Mouse (Mus musculus) stomach, embryonic 16.5 days (tissue): ENCODE data around the gene Ahcyl1. TPM values are rescaled to one million over a fixed set of nuclear protein-coding genes. Genes with fewer than 3 reads are reported as not detected.

Source experiments
- ATAC-seq: fragments of 200-750 bp; cut with Nextera tagmentation; 2 replicates; pipeline ENCODE4 v1.8.0; 2017; ENCODE audit warnings: moderate number of reproducible peaks, moderate TSS enrichment; ENCODE audit not compliant: insufficient read depth, low FRiP score
- H3K27ac ChIP-seq: fragments of 300-500 bp; sonication (generic); 2 replicates; pipeline ENCODE4 v1.5.1; 2014; ENCODE audit warnings: low read length
- H3K27me3 ChIP-seq: fragments of 300-500 bp; sonication (generic); 2 replicates; pipeline ENCODE4 v1.6.1; 2014; ENCODE audit warnings: low read length, control low read depth, mixed read lengths; ENCODE audit not compliant: control insufficient read depth, insufficient read depth
- H3K36me3 ChIP-seq: fragments of 300-500 bp; sonication (generic); 2 replicates; pipeline ENCODE4 v1.6.1; 2014; ENCODE audit warnings: low read length; ENCODE audit not compliant: control insufficient read depth, insufficient read depth
- H3K4me1 ChIP-seq: fragments of 300-500 bp; sonication (generic); 2 replicates; pipeline ENCODE4 v1.6.1; 2014; ENCODE audit warnings: low read length, control low read depth, mixed read lengths; ENCODE audit not compliant: control insufficient read depth, insufficient read depth
- H3K4me2 ChIP-seq: fragments of 300-500 bp; sonication (generic); 2 replicates; pipeline ENCODE4 v1.6.1; 2014; ENCODE audit warnings: low read depth, low read length, mixed read lengths
- H3K4me3 ChIP-seq: fragments of 300-500 bp; sonication (generic); replicated peaks from 2 replicates; pipeline ENCODE4 v1.5.1; 2014; ENCODE audit warnings: mild to moderate bottlenecking, low read length
- H3K9ac ChIP-seq: fragments of 300-500 bp; sonication (generic); 2 replicates; pipeline ENCODE4 v1.6.1; 2014; ENCODE audit warnings: low read length
- H3K9me3 ChIP-seq: fragments of 300-500 bp; sonication (generic); replicated peaks from 2 replicates; pipeline ENCODE4 v1.6.1; 2016; ENCODE audit warnings: low read length, control low read depth; ENCODE audit not compliant: control insufficient read depth
- WGBS: fragments of 180-500 bp; shearing (Covaris S2); extraction: QIAGEN DNeasy Blood & Tissue Kit; methylation state at CpG from one replicate; pipeline ENCODE4 v1.1.7; 2014; 5-methylcytosine and 5-hydroxymethylcytosine counted together
- polyA plus RNA-seq: library from polyadenylated mRNA; unstranded; fragments of >200 nt; fragmentation: Nextera tagmentation; extraction: Ambion mirVana; gene quantifications from 2 replicates; pipeline ENCODE4 v1.2.1, GENCODE M21; 2015

Gene Ahcyl1
- polyA plus RNA-seq, 1 experiment from 2014 or later, result 71.2 TPM

- no peak overlapping the region for H3K4me2 ChIP-seq
- H3K27ac ChIP-seq, result no peak overlapping the region
- peaks cover 5% of the 10 kb centered on the region; the same call in 1 of the 2 replicates for H3K4me1 ChIP-seq
- H3K36me3 ChIP-seq, result peaks cover 22% of the 10 kb centered on the region
- no peaks in the 10 kb centered on the region for H3K9me3 ChIP-seq
- H3K27me3 ChIP-seq, result no peaks in the 10 kb centered on the region
- H3K9ac ChIP-seq, result no peak overlapping the region
- 88% methylated on average over 4 of the region's 4 CpGs for WGBS
- ATAC-seq, result no peak
- H3K4me3 ChIP-seq, result no peak overlapping the region
These were observed 66.9 kb downstream of the Ahcyl1 start for GRCm38 (mm10) chr3:107629411-107629810.

- H3K36me3 ChIP-seq, result peaks cover 28% of the 10 kb centered on the region
- H3K4me1 ChIP-seq, result peaks cover 5% of the 10 kb centered on the region; the same call in 1 of the 2 replicates
- H3K9me3 ChIP-seq, result no peaks in the 10 kb centered on the region
- no peak overlapping the region for H3K27ac ChIP-seq
- no peaks in the 10 kb centered on the region for H3K27me3 ChIP-seq
- no peak overlapping the region for H3K4me3 ChIP-seq
- no peak overlapping the region for H3K9ac ChIP-seq
- H3K4me2 ChIP-seq, result no peak overlapping the region
- no peak for ATAC-seq
- WGBS, result 96% methylated on average over 2 of the region's 2 CpGs
These were observed 67.8 kb downstream of the Ahcyl1 start for GRCm38 (mm10) chr3:107628551-107628950.

GRCm38 (mm10) chr3:107627641-107628040 lies 68.7 kb downstream of the Ahcyl1 start:
- Histone ChIP-seq H3K4me1 (peaks cover 5% of the 10 kb centered on the region; the same call in 1 of the 2 replicates), H3K9ac (no peak overlapping the region), H3K4me3 (no peak overlapping the region), H3K27ac (no peak overlapping the region), H3K4me2 (no peak overlapping the region), H3K36me3 (peaks cover 36% of the 10 kb centered on the region), H3K27me3 (no peaks in the 10 kb centered on the region), H3K9me3 (no peaks in the 10 kb centered on the region)
- no peak for ATAC-seq
- 92% methylated on average over 7 of the region's 7 CpGs for WGBS

GRCm38 (mm10) chr3:107626751-107627150 lies 69.6 kb downstream of the Ahcyl1 start:
- Histone ChIP-seq H3K27ac (no peak overlapping the region), H3K4me2 (no peak overlapping the region), H3K27me3 (no peaks in the 10 kb centered on the region), H3K36me3 (peaks cover 36% of the 10 kb centered on the region), H3K4me3 (no peak overlapping the region), H3K4me1 (peaks cover 5% of the 10 kb centered on the region; the same call in 1 of the 2 replicates), H3K9ac (no peak overlapping the region), H3K9me3 (no peaks in the 10 kb centered on the region)
- no peak for ATAC-seq
- 95% methylated on average over 8 of the region's 8 CpGs for WGBS

GRCm38 (mm10) chr3:107625536-107625935 lies 70.8 kb downstream of the Ahcyl1 start:
- H3K9me3 ChIP-seq, result no peaks in the 10 kb centered on the region
- peaks cover 44% of the 10 kb centered on the region for H3K36me3 ChIP-seq
- ATAC-seq, result no peak
- no peak overlapping the region for H3K4me3 ChIP-seq
- no peak overlapping the region for H3K27ac ChIP-seq
- no peak overlapping the region for H3K9ac ChIP-seq
- WGBS, result 93% methylated on average over 8 of the region's 8 CpGs
- H3K4me1 ChIP-seq, result peaks cover 5% of the 10 kb centered on the region; the same call in 1 of the 2 replicates
- no peaks in the 10 kb centered on the region for H3K27me3 ChIP-seq
- H3K4me2 ChIP-seq, result no peak overlapping the region

- no peak overlapping the region for H3K4me3 ChIP-seq
- no peaks in the 10 kb centered on the region for H3K9me3 ChIP-seq
- H3K9ac ChIP-seq, result no peak overlapping the region
- H3K27me3 ChIP-seq, result no peaks in the 10 kb centered on the region
- no peak overlapping the region for H3K27ac ChIP-seq
- H3K4me1 ChIP-seq, result no peaks in the 10 kb centered on the region
- peaks cover 50% of the 10 kb centered on the region for H3K36me3 ChIP-seq
- 94% methylated on average over 8 of the region's 8 CpGs for WGBS
- H3K4me2 ChIP-seq, result no peak overlapping the region
- no peak for ATAC-seq
These were observed 71.9 kb downstream of the Ahcyl1 start for GRCm38 (mm10) chr3:107624424-107624823.

- no peak overlapping the region for H3K27ac ChIP-seq
- no peak overlapping the region for H3K4me3 ChIP-seq
- no peaks in the 10 kb centered on the region for H3K27me3 ChIP-seq
- no peak overlapping the region for H3K4me2 ChIP-seq
- H3K4me1 ChIP-seq, result no peaks in the 10 kb centered on the region
- H3K9ac ChIP-seq, result no peak overlapping the region
- no peaks in the 10 kb centered on the region for H3K9me3 ChIP-seq
- WGBS, result 96% methylated on average over 7 of the region's 7 CpGs
- no peak for ATAC-seq
- H3K36me3 ChIP-seq, result peaks cover 57% of the 10 kb centered on the region
These were observed 73.8 kb downstream of the Ahcyl1 start for GRCm38 (mm10) chr3:107622537-107622936.

- no peak overlapping the region for H3K4me3 ChIP-seq
- ATAC-seq, result no peak
- WGBS, result 89% methylated on average over 21 of the region's 21 CpGs
- no peak overlapping the region for H3K27ac ChIP-seq
- H3K9me3 ChIP-seq, result no peaks in the 10 kb centered on the region
- H3K9ac ChIP-seq, result no peak overlapping the region
- H3K36me3 ChIP-seq, result peaks cover 51% of the 10 kb centered on the region
- no peaks in the 10 kb centered on the region for H3K27me3 ChIP-seq
- no peaks in the 10 kb centered on the region for H3K4me1 ChIP-seq
- H3K4me2 ChIP-seq, result no peak overlapping the region
These were observed 74.9 kb downstream of the Ahcyl1 start for GRCm38 (mm10) chr3:107621286-107622075.

GRCm38 (mm10) chr3:107619911-107620310 lies 76.4 kb downstream of the Ahcyl1 start:
- ATAC-seq, result no peak
- Histone ChIP-seq H3K4me2 (no peak overlapping the region), H3K36me3 (peaks cover 39% of the 10 kb centered on the region), H3K4me3 (no peak overlapping the region), H3K9me3 (no peaks in the 10 kb centered on the region), H3K9ac (no peak overlapping the region), H3K27ac (no peak overlapping the region), H3K4me1 (no peaks in the 10 kb centered on the region), H3K27me3 (no peaks in the 10 kb centered on the region)
- 89% methylated on average over 6 of the region's 6 CpGs for WGBS
